Mouse (Mus musculus) kidney, adult 11 months (tissue): ENCODE data around the gene Prelp.
"Not testable (repeated sequence)": the region's sequence is repeated elsewhere in the genome, so short reads cannot be mapped to it uniquely, and the experiment has no call there.

Experiments used
- DNase-seq: peaks from one replicate; pipeline ENCODE4 v3.0.0; 2022

Gene Prelp

GRCm38 (mm10) chr1:133921304-133921751 lies at the start of gene Prelp:
Gene Prelp, minus strand, starts transcription at chr1:133921414.
- peak; percentile 64 for DNase-seq

GRCm38 (mm10) chr1:133969427-133969826 lies 48.2 kb upstream of the Prelp start:
- no peak for DNase-seq

GRCm38 (mm10) chr1:133968788-133969325 lies 47.6 kb upstream of the Prelp start:
- peak; percentile 23 for DNase-seq

GRCm38 (mm10) chr1:133967481-133968017 lies 46.3 kb upstream of the Prelp start:
- DNase-seq: no peak

GRCm38 (mm10) chr1:133966044-133966443 lies 44.8 kb upstream of the Prelp start:
- peak; percentile 13 for DNase-seq

GRCm38 (mm10) chr1:133965298-133965697 lies 44.1 kb upstream of the Prelp start:
- DNase-seq: peak; percentile 12

GRCm38 (mm10) chr1:133964742-133965141 lies 43.5 kb upstream of the Prelp start:
- DNase-seq: no peak

GRCm38 (mm10) chr1:133963578-133963977 lies 42.4 kb upstream of the Prelp start:
- not testable (repeated sequence) for DNase-seq

- DNase-seq: not testable (repeated sequence)
These were observed 41.9 kb upstream of the Prelp start for GRCm38 (mm10) chr1:133963128-133963527.

- peak; percentile 93 for DNase-seq
These were observed 40.3 kb upstream of the Prelp start for GRCm38 (mm10) chr1:133961281-133962134.

GRCm38 (mm10) chr1:133959521-133959920 lies 38.3 kb upstream of the Prelp start:
- DNase-seq: peak; percentile 53

GRCm38 (mm10) chr1:133954009-133954408 lies 32.8 kb upstream of the Prelp start:
- DNase-seq: no peak

- no peak for DNase-seq
These were observed 32.1 kb upstream of the Prelp start for GRCm38 (mm10) chr1:133953261-133953742.

- no peak for DNase-seq
These were observed 30.4 kb upstream of the Prelp start for GRCm38 (mm10) chr1:133951598-133951997.

GRCm38 (mm10) chr1:133950061-133950782 lies 29.0 kb upstream of the Prelp start:
- no peak for DNase-seq

- no peak for DNase-seq
These were observed 23.9 kb upstream of the Prelp start for GRCm38 (mm10) chr1:133945106-133945505.

GRCm38 (mm10) chr1:133941904-133942303 lies 20.7 kb upstream of the Prelp start:
- DNase-seq: no peak

GRCm38 (mm10) chr1:133941158-133941860 lies 20.1 kb upstream of the Prelp start:
- DNase-seq: no peak

- DNase-seq: no peak
These were observed 19.4 kb upstream of the Prelp start for GRCm38 (mm10) chr1:133940481-133941092.

GRCm38 (mm10) chr1:133939708-133940107 lies 18.5 kb upstream of the Prelp start:
- no peak for DNase-seq

- no peak for DNase-seq
These were observed 15.0 kb upstream of the Prelp start for GRCm38 (mm10) chr1:133936169-133936568.

GRCm38 (mm10) chr1:133934354-133934963 lies 13.2 kb upstream of the Prelp start:
- DNase-seq: no peak
